Mouse (Mus musculus) limb, embryonic 14.5 days (tissue): ENCODE measurements around the gene Ccr10. TPM values are rescaled to one million over a fixed set of nuclear protein-coding genes. Genes with fewer than 3 reads are reported as not detected.

Source experiments
- ATAC-seq: fragments of 200-750 bp; cut with Nextera tagmentation; 2 replicates; pipeline ENCODE4 v1.8.0; 2017; ENCODE audit warnings: low read depth, moderate number of reproducible peaks, moderate TSS enrichment; ENCODE audit not compliant: low FRiP score
- DNase-seq: peaks from one replicate; pipeline ENCODE4 v3.0.0-alpha.2; 2015; ENCODE audit warnings: low spot score
- H3K27ac ChIP-seq: fragments of 300-500 bp; sonication (generic); replicated peaks from 2 replicates; pipeline ENCODE4 v1.5.1; 2014; ENCODE audit warnings: low read depth, mild to moderate bottlenecking, low read length, moderate library complexity, mixed read lengths
- H3K27me3 ChIP-seq: fragments of 300-500 bp; sonication (generic); 2 replicates; pipeline ENCODE4 v1.6.1; 2014; ENCODE audit warnings: low read length, mixed read lengths; ENCODE audit not compliant: control insufficient read depth, insufficient read depth
- H3K36me3 ChIP-seq: fragments of 300-500 bp; sonication (generic); 2 replicates; pipeline ENCODE4 v1.6.1; 2014; ENCODE audit warnings: mild to moderate bottlenecking, low read length, moderate library complexity, mixed read lengths; ENCODE audit not compliant: control insufficient read depth, insufficient read depth
- H3K4me1 ChIP-seq: fragments of 300-500 bp; sonication (generic); 2 replicates; pipeline ENCODE4 v1.6.1; 2014; ENCODE audit warnings: antibody characterized with exemption, low read length, mixed read lengths; ENCODE audit not compliant: control insufficient read depth, insufficient read depth
- H3K4me2 ChIP-seq: fragments of 300-500 bp; sonication (generic); replicated peaks from 2 replicates; pipeline ENCODE4 v1.6.1; 2014; ENCODE audit warnings: low read depth, mild to moderate bottlenecking, low read length, moderate library complexity; ENCODE audit not compliant: severe bottlenecking
- H3K4me3 ChIP-seq: fragments of 300-500 bp; sonication (generic); replicated peaks from 2 replicates; pipeline ENCODE4 v1.5.1; 2014; ENCODE audit warnings: low read length
- H3K9ac ChIP-seq: fragments of 300-500 bp; sonication (generic); 2 replicates; pipeline ENCODE4 v1.6.1; 2014; ENCODE audit warnings: mild to moderate bottlenecking, low read depth, low read length, moderate library complexity; ENCODE audit not compliant: severe bottlenecking
- H3K9me3 ChIP-seq: fragments of 300-500 bp; sonication (generic); 2 replicates; pipeline ENCODE4 v1.6.1; 2016; ENCODE audit warnings: low read length; ENCODE audit not compliant: control insufficient read depth
- POLR2A ChIP-seq: fragments of 200-500 bp; IDR thresholded peaks from 2 replicates; pipeline ENCODE4 v1.8.0; 2012; ENCODE audit warnings: inconsistent platforms, mild to moderate bottlenecking, moderate library complexity, borderline replicate concordance; ENCODE audit not compliant: insufficient read depth, insufficient read length; ENCODE audit errors: extremely low read depth
- whole genome bisulfite sequencing: fragments of 180-500 bp; shearing (Covaris S2); extraction: QIAGEN DNeasy Blood & Tissue Kit; methylation state at CpG from one replicate; pipeline ENCODE4 v1.1.7; 2014; 5-methylcytosine and 5-hydroxymethylcytosine counted together
- polyA plus RNA-seq, 2 experiments: library from polyadenylated mRNA; depleted of rRNA in 1 of 2; stranded (reverse) in 1 of 2; unstranded in 1 of 2; fragments of >200 nt; fragmentation: Nextera tagmentation in 1 of 2; extraction: Ambion mirVana in 1 of 2; gene quantifications; 2 replicates each; pipeline versions ENCODE4 v1.2.1 to v1.2.3; 2012 to 2014

The Ccr10 gene
- polyA plus RNA-seq, 2 experiments = 0.09 to 0.41 TPM

DNA sequence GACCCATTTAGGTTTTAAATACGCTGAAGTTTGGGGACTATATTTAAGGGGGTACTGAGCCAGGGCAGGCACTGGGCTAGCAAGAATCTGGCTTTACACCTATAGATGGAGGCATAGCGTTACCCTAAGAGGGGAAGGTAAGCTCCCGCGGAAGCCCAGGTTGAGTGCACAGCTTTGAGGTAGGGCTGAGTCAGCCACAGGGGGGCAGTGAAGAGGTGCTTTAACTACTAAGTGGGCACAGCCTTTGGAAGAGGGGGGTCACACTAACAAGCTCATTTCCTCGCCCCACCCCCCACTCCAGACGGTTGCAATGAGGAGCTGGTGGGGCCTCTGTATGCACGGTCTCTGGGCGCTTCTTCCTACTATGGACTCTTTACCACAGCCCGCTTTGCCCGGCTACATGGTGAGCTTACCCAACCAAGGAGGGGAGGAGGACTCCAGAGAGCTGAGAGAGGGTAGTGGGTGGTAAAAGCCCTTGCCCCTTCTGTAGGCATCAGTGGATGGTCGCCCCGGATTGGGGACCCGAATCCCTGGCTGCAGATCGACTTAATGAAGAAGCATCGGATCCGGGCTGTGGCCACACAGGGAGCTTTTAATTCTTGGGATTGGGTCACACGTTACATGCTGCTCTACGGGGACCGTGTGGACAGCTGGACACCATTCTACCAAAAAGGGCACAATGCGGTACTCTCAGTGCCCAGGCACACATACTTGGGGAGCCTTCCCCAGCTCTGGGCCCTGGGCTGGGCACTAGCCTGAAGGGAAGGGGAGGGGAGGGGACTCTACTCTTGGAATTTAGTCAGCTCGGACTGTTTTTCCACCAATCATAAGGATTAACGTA is 1.9 kb upstream of the Ccr10 start:
- Histone ChIP-seq H3K4me2 (peak overlapping the region; percentile 45; the same call in 1 of the 2 replicates), H3K9ac (no peak overlapping the region), H3K27me3 (peaks cover 44% of the 10 kb centered on the region), H3K27ac (no peak overlapping the region), H3K4me1 (peaks cover 25% of the 10 kb centered on the region), H3K4me3 (no peak overlapping the region; the same call in 1 of the 2 replicates), H3K36me3 (no peaks in the 10 kb centered on the region), H3K9me3 (no peaks in the 10 kb centered on the region)
- DNase-seq = peak; percentile 71
- WGBS = 23% methylated on average over 22 of the region's 22 CpGs
- TF ChIP-seq POLR2A = no peak
- ATAC-seq = no peak

DNA sequence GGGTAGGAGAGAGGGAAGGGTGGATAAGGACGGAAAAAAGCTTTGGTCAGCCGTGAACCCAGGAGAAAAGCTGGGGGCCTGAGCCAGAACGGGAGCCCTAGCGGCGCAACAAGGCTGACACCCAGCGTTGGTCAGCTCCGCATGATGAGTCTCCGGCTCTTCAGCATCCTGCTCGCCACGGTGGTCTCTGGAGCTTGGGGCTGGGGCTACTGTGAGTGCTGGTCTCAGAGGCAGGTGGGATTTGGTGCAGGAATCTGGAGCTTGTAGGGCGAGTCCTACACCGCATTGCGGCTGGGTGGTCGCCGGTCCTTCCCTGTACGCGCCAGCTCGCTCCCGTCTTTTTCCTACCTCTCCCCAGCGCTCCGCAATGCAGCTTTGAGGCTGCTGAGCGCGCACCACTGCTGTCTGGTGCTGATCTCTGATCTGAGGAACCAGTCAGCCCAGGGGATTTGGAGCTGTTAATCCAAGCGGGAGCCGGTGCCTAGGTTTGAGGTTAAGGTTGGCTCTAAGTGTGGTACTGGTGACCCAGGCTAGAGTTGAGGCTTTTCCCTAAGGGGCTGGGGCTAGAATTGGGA is 961 bp upstream of the Ccr10 start:
- no peak for TF ChIP-seq POLR2A
- Histone ChIP-seq H3K9me3 (no peaks in the 10 kb centered on the region), H3K27me3 (peaks cover 44% of the 10 kb centered on the region), H3K27ac (no peak overlapping the region), H3K4me2 (peak overlapping the region; percentile 45), H3K36me3 (no peaks in the 10 kb centered on the region), H3K9ac (no peak overlapping the region), H3K4me1 (peaks cover 25% of the 10 kb centered on the region), H3K4me3 (peak overlapping the region; percentile 24)
- DNase-seq (no peak), ATAC-seq (no peak)
- under 1% methylated on average over 25 of the region's 25 CpGs for WGBS

DNA sequence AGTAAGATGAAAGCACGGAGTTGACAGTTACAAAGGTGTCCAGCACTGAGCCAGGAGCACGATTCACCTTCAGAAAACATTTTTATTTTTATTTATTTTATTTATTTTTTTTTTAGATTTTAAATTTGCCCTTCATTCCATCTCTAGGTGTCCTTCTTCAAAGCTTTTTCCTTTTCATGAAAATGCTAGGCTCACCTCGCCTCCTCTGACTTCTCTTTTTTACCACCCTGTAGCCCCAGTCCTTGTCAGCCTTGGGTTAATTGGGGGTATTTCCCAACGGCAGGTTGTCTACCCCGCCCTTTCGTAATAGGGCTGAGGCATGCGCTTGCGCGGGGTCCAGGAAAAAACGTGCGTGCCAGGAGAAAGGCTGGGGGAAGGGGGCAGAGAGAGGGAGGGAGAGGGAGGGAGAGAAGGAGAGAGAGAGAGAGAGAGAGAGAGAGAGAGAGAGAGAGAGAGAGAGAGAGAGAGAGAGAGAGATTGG is 433 bp upstream of the Ccr10 start:
- Histone ChIP-seq H3K4me2 (peak overlapping the region; percentile 45), H3K4me1 (peaks cover 25% of the 10 kb centered on the region), H3K9me3 (no peaks in the 10 kb centered on the region), H3K9ac (no peak overlapping the region), H3K36me3 (no peaks in the 10 kb centered on the region), H3K27me3 (peaks cover 44% of the 10 kb centered on the region), H3K4me3 (peak overlapping the region; percentile 24), H3K27ac (no peak overlapping the region)
- ATAC-seq (no peak), DNase-seq (no peak)
- TF ChIP-seq POLR2A = no peak
- 11% methylated on average over 11 of the region's 11 CpGs for WGBS

DNA sequence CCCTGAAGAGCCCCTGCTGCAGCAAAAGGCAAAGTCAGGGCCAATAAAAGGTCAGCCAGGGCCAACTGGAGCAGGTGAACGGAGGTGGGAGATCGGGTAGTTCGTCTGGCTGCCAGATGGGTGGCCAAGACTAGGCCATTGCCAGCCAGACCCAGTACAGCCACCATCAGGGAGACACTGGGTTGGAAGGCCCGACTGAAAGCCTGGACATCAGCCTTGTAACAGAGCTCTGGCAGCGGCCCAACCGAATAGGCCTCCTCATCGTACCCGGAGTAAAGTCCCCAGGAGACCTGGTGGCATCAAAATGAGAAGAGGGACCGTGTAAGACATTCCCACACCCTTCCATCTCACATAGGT is 876 bp downstream of the Ccr10 start:
- Histone ChIP-seq H3K4me1 (peaks cover 33% of the 10 kb centered on the region), H3K4me3 (peak overlapping the region; percentile 35)
- no peak for TF ChIP-seq POLR2A

DNA sequence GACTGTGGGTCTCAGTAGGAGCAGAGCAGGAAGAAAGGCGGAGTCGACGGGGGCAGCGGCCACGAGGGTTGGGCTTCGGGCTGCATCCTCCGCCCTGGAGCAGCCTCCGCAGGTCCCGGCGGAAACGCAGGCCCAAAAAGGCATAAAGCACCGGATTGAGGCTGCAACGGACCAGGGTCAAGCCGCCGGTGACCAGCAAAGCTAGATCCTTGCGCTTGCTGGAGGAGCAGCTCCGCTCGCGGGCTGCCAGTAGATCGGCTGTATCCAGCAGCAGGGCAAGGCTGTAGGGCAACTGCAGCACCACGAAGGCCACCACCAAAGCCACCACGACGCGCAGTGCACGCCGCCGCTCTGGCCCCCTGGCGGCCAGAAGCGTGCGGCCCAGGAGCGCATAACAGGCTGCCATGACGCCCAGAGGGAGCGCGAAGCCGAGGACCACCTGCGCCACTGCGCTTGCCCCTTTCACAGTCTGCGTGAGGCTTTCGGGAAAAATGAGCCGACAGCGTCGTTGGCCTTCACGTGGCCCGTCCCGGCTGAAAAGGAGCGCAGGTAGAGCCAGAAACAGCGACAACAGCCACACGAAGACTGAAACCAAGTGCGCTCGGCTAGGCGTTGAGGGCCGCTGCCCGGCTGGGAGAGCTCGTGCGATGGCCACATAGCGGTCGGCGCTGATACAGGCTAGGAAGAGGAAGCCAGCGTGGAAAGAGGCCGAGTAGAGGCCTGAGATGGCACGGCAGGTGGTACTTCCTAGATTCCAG is 1.4 kb downstream of the Ccr10 start:
- Histone ChIP-seq H3K4me3 (peak overlapping the region; percentile 35), H3K27ac (no peak overlapping the region), H3K9me3 (no peaks in the 10 kb centered on the region), H3K9ac (peak overlapping the region; percentile 45), H3K27me3 (peaks cover 61% of the 10 kb centered on the region), H3K4me1 (peaks cover 34% of the 10 kb centered on the region), H3K36me3 (no peaks in the 10 kb centered on the region), H3K4me2 (peak overlapping the region; percentile 80)
- TF ChIP-seq POLR2A = no peak
- ATAC-seq = peak; percentile 38; the same call in 1 of the 2 replicates
- peak; percentile 63 for DNase-seq
- WGBS = 2% methylated on average over 58 of the region's 61 CpGs

More for the DNA sequence above, 876 bp downstream of the Ccr10 start:
- DNase-seq (no peak), ATAC-seq (no peak)
- no peaks in the 10 kb centered on the region for H3K9me3 ChIP-seq
- H3K4me2 ChIP-seq = peak overlapping the region; percentile 80
- H3K27me3 ChIP-seq = peaks cover 56% of the 10 kb centered on the region
- no peaks in the 10 kb centered on the region for H3K36me3 ChIP-seq
- 25% methylated on average over 9 of the region's 9 CpGs for WGBS
- peak overlapping the region; percentile 41; the same call in 1 of the 2 replicates for H3K9ac ChIP-seq
- H3K27ac ChIP-seq = no peak overlapping the region
